Mouse (Mus musculus) liver, embryonic 14.5 days (tissue): ENCODE results near the gene Hist3h2ba.

Experiments
- CTCF ChIP-seq: IDR thresholded peaks from 2 replicates; pipeline ENCODE4 v1.5.1; 2016; ENCODE audit warnings: antibody characterized with exemption, low read depth, control low read depth
- EP300 ChIP-seq: IDR thresholded peaks from 2 replicates; pipeline ENCODE4 v1.6.1; 2016; ENCODE audit warnings: antibody characterized with exemption, low read depth

- TF ChIP-seq EP300 (no peak), CTCF (no peak)
Observed at GRCm38 (mm10) chr11:58989166-58989565, 40.4 kb downstream of the Hist3h2ba start.
